8 mouse cellular contexts compared by ENCODE assay signal in genomic region chr14:16364878-16365337, GRCm38 (mm10). TPM values are rescaled to one million over a fixed set of nuclear protein-coding genes. Genes with fewer than 3 reads are reported as not detected.
DNase-seq lines count a peak whose midpoint lies in the region; ATAC-seq and TF ChIP-seq lines count a peak whose summit lies in the region.

Gene Top2b, plus strand, starts transcription at chr14:16365179.

- peak; percentile 99 for ATAC-seq in forebrain, embryonic 12.5 days (ENCODE audit: low FRiP score)
- ATAC-seq in heart, postnatal 0 days (ENCODE audit: insufficient read depth, low read depth), result peak; percentile 98
- ATAC-seq in liver, embryonic 16.5 days (ENCODE audit: low read depth), result peak; percentile 98
- peak; percentile 99 for ATAC-seq in neural tube, embryonic 13.5 days (ENCODE audit: low read depth)

- peaks cover 21% of the 10 kb centered on the region for H3K4me1 ChIP-seq in E14TG2a.4 (replicated peaks; ENCODE audit: low read depth, low read length)
- H3K4me1 ChIP-seq in forebrain, embryonic 12.5 days, result peaks cover 27% of the 10 kb centered on the region
- H3K4me1 ChIP-seq in heart, postnatal 0 days (ENCODE audit: control insufficient read depth, insufficient read depth), result peaks cover 21% of the 10 kb centered on the region
- peaks cover 17% of the 10 kb centered on the region for H3K4me1 ChIP-seq in liver, embryonic 16.5 days (ENCODE audit: control insufficient read depth, low read depth, low read length)
- H3K4me1 ChIP-seq in neural tube, embryonic 13.5 days (replicated peaks), result peaks cover 32% of the 10 kb centered on the region
- H3K4me1 ChIP-seq in testis, adult 2 months (ENCODE audit: control insufficient read depth, insufficient read depth, low read length), result peaks cover 6% of the 10 kb centered on the region

- peak; percentile 83; the same call in 1 of the 2 replicates for TF ChIP-seq EP300 in heart, postnatal 0 days (IDR thresholded peaks at IDR 0.05; ENCODE audit: low read depth)

- 0% methylated on average over 32 of the region's 32 CpGs for WGBS in forebrain, embryonic 12.5 days
- under 1% methylated on average over 32 of the region's 32 CpGs for WGBS in heart, postnatal 0 days
- WGBS in liver, embryonic 16.5 days (ENCODE audit: insufficient replicate concordance), result under 1% methylated on average over 32 of the region's 32 CpGs
- WGBS in neural tube, embryonic 13.5 days, result under 1% methylated on average over 32 of the region's 32 CpGs

- H3K4me3 ChIP-seq in E14TG2a.4 (replicated peaks; ENCODE audit: low read length), result peak within 1 kb of the TSS; percentile 89
- H3K4me3 ChIP-seq in forebrain, embryonic 12.5 days (replicated peaks), result peak within 1 kb of the TSS; percentile 96
- peak within 1 kb of the TSS; percentile 76 for H3K4me3 ChIP-seq in heart, postnatal 0 days (ENCODE audit: low read depth, low read length)
- H3K4me3 ChIP-seq in liver, embryonic 16.5 days (ENCODE audit: low read depth, low read length), result peak within 1 kb of the TSS; percentile 96
- peak within 1 kb of the TSS; percentile 96 for H3K4me3 ChIP-seq in neural tube, embryonic 13.5 days
- peak within 1 kb of the TSS; percentile 98 for H3K4me3 ChIP-seq in testis, adult 2 months (ENCODE audit: control insufficient read depth, low read depth, low read length)

- peak; percentile 83 for TF ChIP-seq POLR2A in testis, adult 2 months (IDR thresholded peaks at IDR 0.05; ENCODE audit: control insufficient read depth, low read depth, low read length)

- H3K36me3 ChIP-seq in E14TG2a.4 (ENCODE audit: insufficient read depth, low read length), result no peaks in the 10 kb centered on the region
- no peaks in the 10 kb centered on the region for H3K36me3 ChIP-seq in forebrain, embryonic 12.5 days (replicated peaks)
- H3K36me3 ChIP-seq in heart, postnatal 0 days (replicated peaks; ENCODE audit: control insufficient read depth, insufficient read depth, low read length), result no peaks in the 10 kb centered on the region
- no peaks in the 10 kb centered on the region for H3K36me3 ChIP-seq in liver, embryonic 16.5 days (ENCODE audit: control insufficient read depth, insufficient read depth)
- H3K36me3 ChIP-seq in neural tube, embryonic 13.5 days, result no peaks in the 10 kb centered on the region
- no peaks in the 10 kb centered on the region for H3K36me3 ChIP-seq in testis, adult 2 months (ENCODE audit: control insufficient read depth, insufficient read depth, low read length)

- H3K4me2 ChIP-seq in forebrain, embryonic 12.5 days, result peak within 1 kb of the TSS; percentile 76
- peak within 1 kb of the TSS; percentile 88 for H3K4me2 ChIP-seq in heart, postnatal 0 days (ENCODE audit: low read depth, low read length)
- peak within 1 kb of the TSS; percentile 99 for H3K4me2 ChIP-seq in liver, embryonic 16.5 days (ENCODE audit: low read depth, low read length)
- H3K4me2 ChIP-seq in neural tube, embryonic 13.5 days, result peak within 1 kb of the TSS; percentile 85

- DNase-seq in c-Kit-positive CD71-positive TER-119-positive erythroid progenitor cells, embryonic 14.5 days (ENCODE audit: low spot score), result peak; percentile 99
- peak; percentile 98 for DNase-seq in heart, postnatal 0 days (ENCODE audit: low spot score)
- DNase-seq in kidney, postnatal 4 days, result peak; percentile 96 to 98

- H3K27ac ChIP-seq in forebrain, embryonic 12.5 days, result peak within 1 kb of the TSS; percentile 99
- peak within 1 kb of the TSS; percentile 98 for H3K27ac ChIP-seq in heart, postnatal 0 days (ENCODE audit: low read depth)
- H3K27ac ChIP-seq in liver, embryonic 16.5 days (ENCODE audit: low read length), result peak within 1 kb of the TSS; percentile 97
- H3K27ac ChIP-seq in neural tube, embryonic 13.5 days (replicated peaks), result peak within 1 kb of the TSS; percentile 99
- peak within 1 kb of the TSS; percentile 97 for H3K27ac ChIP-seq in testis, adult 2 months (ENCODE audit: control insufficient read depth, insufficient read depth, low read depth, low read length)

- H3K9me3 ChIP-seq in E14TG2a.4 (ENCODE audit: low read length), result no peaks in the 10 kb centered on the region
- no peaks in the 10 kb centered on the region for H3K9me3 ChIP-seq in forebrain, embryonic 12.5 days
- H3K9me3 ChIP-seq in heart, postnatal 0 days (replicated peaks; ENCODE audit: control insufficient read depth, low read length), result no peaks in the 10 kb centered on the region
- H3K9me3 ChIP-seq in liver, embryonic 16.5 days (replicated peaks; ENCODE audit: control insufficient read depth, low read length), result no peaks in the 10 kb centered on the region
- H3K9me3 ChIP-seq in neural tube, embryonic 13.5 days, result no peaks in the 10 kb centered on the region

- H3K9ac ChIP-seq in forebrain, embryonic 12.5 days, result peak within 1 kb of the TSS; percentile 98
- H3K9ac ChIP-seq in heart, postnatal 0 days (replicated peaks; ENCODE audit: low read depth, low read length), result peak within 1 kb of the TSS; percentile 95
- H3K9ac ChIP-seq in liver, embryonic 16.5 days (ENCODE audit: low read depth, low read length), result peak within 1 kb of the TSS; percentile 99
- peak within 1 kb of the TSS; percentile 100 for H3K9ac ChIP-seq in neural tube, embryonic 13.5 days

- TF ChIP-seq CTCF in E14TG2a.4 (conservative IDR thresholded peaks at IDR 0.05; ENCODE audit: low read length), result no peak
- no peak for TF ChIP-seq CTCF in heart, postnatal 0 days (IDR thresholded peaks at IDR 0.05; ENCODE audit: low read depth)
- no peak for TF ChIP-seq CTCF in testis, adult 2 months (IDR thresholded peaks at IDR 0.05; ENCODE audit: control insufficient read depth, insufficient read depth, insufficient replicate concordance, low read depth, low read length)

- peaks cover 4% of the 10 kb centered on the region for H3K27me3 ChIP-seq in E14TG2a.4 (ENCODE audit: insufficient read depth, low read length)
- H3K27me3 ChIP-seq in forebrain, embryonic 12.5 days, result no peaks in the 10 kb centered on the region
- H3K27me3 ChIP-seq in heart, postnatal 0 days (ENCODE audit: control insufficient read depth, insufficient read depth, low read length), result no peaks in the 10 kb centered on the region
- H3K27me3 ChIP-seq in liver, embryonic 16.5 days (ENCODE audit: control insufficient read depth, insufficient read depth, low read depth, low read length), result no peaks in the 10 kb centered on the region
- H3K27me3 ChIP-seq in neural tube, embryonic 13.5 days, result no peaks in the 10 kb centered on the region
- no peaks in the 10 kb centered on the region for H3K27me3 ChIP-seq in testis, adult 2 months (ENCODE audit: control insufficient read depth, insufficient read depth, low read length)

RNA-seq across cellular contexts. Expression of gene Top2b, which starts in this region (rescaled TPM):
- polyA plus RNA-seq in forebrain, embryonic 12.5 days (2016; fragmentation: Nextera tagmentation; extraction: Ambion mirVana), result 195 and 207 TPM in 2 replicates
- total RNA-seq in heart, postnatal 0 days (2014; rRNA removed; ENCODE audit: low replicate concordance), result 36.2 and 36.7 TPM in 2 replicates
- polyA plus RNA-seq in heart, postnatal 0 days (2015; fragmentation: Nextera tagmentation; extraction: Ambion mirVana), result 18.6 and 19.8 TPM in 2 replicates
- polyA plus RNA-seq in liver, embryonic 16.5 days (2015; fragmentation: Nextera tagmentation; extraction: Ambion mirVana), result 12.5 and 13.6 TPM in 2 replicates
- 84.7 and 90.6 TPM in 2 replicates for polyA plus RNA-seq in neural tube, embryonic 13.5 days (2015; fragmentation: Nextera tagmentation; extraction: Ambion mirVana)
- polyA plus RNA-seq in testis, adult 2 months (2012; rRNA removed), result 3.5 and 6.7 TPM in 2 replicates

Comparison
In these comparisons a context has a peak if more than half of its experiments do, and no peak if none do; other contexts are left out.
1. Peak in every context shown above with its lines: DNase-seq, ATAC-seq, H3K4me3 ChIP-seq and H3K27ac ChIP-seq.